Mouse (Mus musculus) limb, embryonic 10.5 days (tissue): ENCODE measurements at regions not wholly inside any gene's neighbourhood (a gene's known extent, or its start where the extent isn't known, plus 50 kb on each side); places are given as distances from the start of the nearest gene placed in this dataset.

Experiments
- DNase-seq: peaks from one replicate; pipeline ENCODE4 v3.0.0-alpha.2; 2017; ENCODE audit warnings: low spot score
- H3K27ac ChIP-seq: fragments of 300-500 bp; sonication (generic); 2 replicates; pipeline ENCODE4 v1.5.1; 2016; ENCODE audit warnings: mild to moderate bottlenecking
- H3K27me3 ChIP-seq: fragments of 300-500 bp; sonication (generic); 2 replicates; pipeline ENCODE4 v1.6.1; 2016; ENCODE audit warnings: low read depth, mild to moderate bottlenecking; ENCODE audit not compliant: poor library complexity, severe bottlenecking
- H3K36me3 ChIP-seq: fragments of 300-500 bp; sonication (generic); 2 replicates; pipeline ENCODE4 v1.6.1; 2016; ENCODE audit warnings: mild to moderate bottlenecking, moderate library complexity
- H3K4me1 ChIP-seq: fragments of 300-500 bp; sonication (generic); 2 replicates; pipeline ENCODE4 v1.6.1; 2016
- H3K4me3 ChIP-seq: fragments of 300-500 bp; sonication (generic); 2 replicates; pipeline ENCODE4 v1.5.1; 2016; ENCODE audit warnings: mild to moderate bottlenecking, moderate library complexity
- H3K9me3 ChIP-seq: fragments of 300-500 bp; sonication (generic); replicated peaks from 2 replicates; pipeline ENCODE4 v1.6.1; 2016; ENCODE audit warnings: mild to moderate bottlenecking
- WGBS: fragments of 180-500 bp; shearing (Covaris S2); methylation state at CpG from one replicate; pipeline ENCODE4 v1.1.7; 2016; 5-methylcytosine and 5-hydroxymethylcytosine counted together

GRCm38 (mm10) chr8:26677584-26678138 is 299.5 kb upstream of the Zfp703 start:
- peak; percentile 62 for DNase-seq
- H3K9me3 ChIP-seq: no peaks in the 10 kb centered on the region
- H3K36me3 ChIP-seq: no peaks in the 10 kb centered on the region
- H3K27me3 ChIP-seq: peaks cover 54% of the 10 kb centered on the region
- H3K4me3 ChIP-seq: peak overlapping the region; percentile 18; the same call in 1 of the 2 replicates
- 26% methylated on average over 18 of the region's 18 CpGs for WGBS
- peak overlapping the region; percentile 43; the same call in 1 of the 2 replicates for H3K27ac ChIP-seq
- H3K4me1 ChIP-seq: peaks cover 64% of the 10 kb centered on the region

- no peak overlapping the region; the same call in 1 of the 2 replicates for H3K27ac ChIP-seq
- H3K4me3 ChIP-seq: no peak overlapping the region
- H3K36me3 ChIP-seq: no peaks in the 10 kb centered on the region
- H3K4me1 ChIP-seq: peaks cover 37% of the 10 kb centered on the region
- peaks cover 76% of the 10 kb centered on the region for H3K27me3 ChIP-seq
- WGBS: 71% methylated on average over 11 of the region's 11 CpGs
- no peaks in the 10 kb centered on the region for H3K9me3 ChIP-seq
- DNase-seq: no peak
Measured at GRCm38 (mm10) chr8:26680891-26681381, 296.2 kb upstream of the Zfp703 start.

GRCm38 (mm10) chr8:26687146-26687545 is 290.0 kb upstream of the Zfp703 start:
- H3K36me3 ChIP-seq: no peaks in the 10 kb centered on the region
- H3K9me3 ChIP-seq: no peaks in the 10 kb centered on the region
- H3K27ac ChIP-seq: no peak overlapping the region
- no peak for DNase-seq
- peaks cover 41% of the 10 kb centered on the region for H3K4me1 ChIP-seq
- H3K4me3 ChIP-seq: no peak overlapping the region
- peaks cover 65% of the 10 kb centered on the region for H3K27me3 ChIP-seq

GRCm38 (mm10) chr8:26688035-26688434 is 289.1 kb upstream of the Zfp703 start:
- H3K27me3 ChIP-seq: peaks cover 62% of the 10 kb centered on the region
- H3K4me3 ChIP-seq: no peak overlapping the region
- DNase-seq: no peak
- WGBS: 82% methylated on average over 4 of the region's 4 CpGs
- H3K27ac ChIP-seq: no peak overlapping the region
- H3K9me3 ChIP-seq: no peaks in the 10 kb centered on the region
- no peaks in the 10 kb centered on the region for H3K36me3 ChIP-seq
- H3K4me1 ChIP-seq: peaks cover 41% of the 10 kb centered on the region

- Histone ChIP-seq H3K27ac (no peak overlapping the region), H3K4me1 (peaks cover 41% of the 10 kb centered on the region), H3K27me3 (peaks cover 62% of the 10 kb centered on the region), H3K36me3 (no peaks in the 10 kb centered on the region), H3K9me3 (no peaks in the 10 kb centered on the region), H3K4me3 (no peak overlapping the region)
- no peak for DNase-seq
- WGBS: 76% methylated on average over 5 of the region's 5 CpGs
Measured at GRCm38 (mm10) chr8:26688745-26689478, 288.2 kb upstream of the Zfp703 start.

GRCm38 (mm10) chr8:26689479-26690177 is 287.5 kb upstream of the Zfp703 start:
- Histone ChIP-seq H3K9me3 (no peaks in the 10 kb centered on the region), H3K27me3 (peaks cover 60% of the 10 kb centered on the region), H3K27ac (no peak overlapping the region), H3K4me1 (peaks cover 41% of the 10 kb centered on the region), H3K4me3 (no peak overlapping the region), H3K36me3 (no peaks in the 10 kb centered on the region)
- 31% methylated on average over 10 of the region's 10 CpGs for whole genome bisulfite sequencing
- no peak for DNase-seq

GRCm38 (mm10) chr8:26690178-26690735 is 286.9 kb upstream of the Zfp703 start:
- Histone ChIP-seq H3K36me3 (no peaks in the 10 kb centered on the region), H3K4me1 (peaks cover 41% of the 10 kb centered on the region), H3K4me3 (no peak overlapping the region), H3K27ac (no peak overlapping the region), H3K27me3 (peaks cover 59% of the 10 kb centered on the region), H3K9me3 (no peaks in the 10 kb centered on the region)
- 66% methylated on average over 6 of the region's 6 CpGs for WGBS
- DNase-seq: no peak

- Histone ChIP-seq H3K4me3 (no peak overlapping the region), H3K27me3 (peaks cover 58% of the 10 kb centered on the region), H3K27ac (no peak overlapping the region), H3K36me3 (no peaks in the 10 kb centered on the region), H3K9me3 (no peaks in the 10 kb centered on the region; the same call in 1 of the 2 replicates), H3K4me1 (no peaks in the 10 kb centered on the region)
- no peak for DNase-seq
- WGBS: 92% methylated on average over 1 of the region's 4 CpGs
Measured at GRCm38 (mm10) chr8:26697579-26698084, 279.5 kb upstream of the Zfp703 start.

GRCm38 (mm10) chr8:26698580-26698979 is 278.5 kb upstream of the Zfp703 start:
- WGBS: 62% methylated on average over 7 of the region's 7 CpGs
- no peaks in the 10 kb centered on the region for H3K4me1 ChIP-seq
- no peak for DNase-seq
- H3K27me3 ChIP-seq: peaks cover 59% of the 10 kb centered on the region
- no peaks in the 10 kb centered on the region for H3K36me3 ChIP-seq
- no peaks in the 10 kb centered on the region; the same call in 1 of the 2 replicates for H3K9me3 ChIP-seq
- H3K27ac ChIP-seq: no peak overlapping the region
- H3K4me3 ChIP-seq: no peak overlapping the region

- Histone ChIP-seq H3K36me3 (no peaks in the 10 kb centered on the region), H3K4me3 (no peak overlapping the region), H3K27me3 (peaks cover 47% of the 10 kb centered on the region), H3K27ac (no peak overlapping the region), H3K9me3 (no peaks in the 10 kb centered on the region), H3K4me1 (peaks cover 18% of the 10 kb centered on the region)
- DNase-seq: no peak
- 59% methylated on average over 9 of the region's 9 CpGs for WGBS
Measured at GRCm38 (mm10) chr8:26706048-26706767, 270.9 kb upstream of the Zfp703 start.

GRCm38 (mm10) chr8:26706768-26707156 is 270.4 kb upstream of the Zfp703 start:
- 94% methylated on average over 7 of the region's 7 CpGs for WGBS
- no peaks in the 10 kb centered on the region for H3K36me3 ChIP-seq
- no peak overlapping the region for H3K27ac ChIP-seq

GRCm38 (mm10) chr8:26713836-26714235 is 263.3 kb upstream of the Zfp703 start:
- Histone ChIP-seq H3K27ac (no peak overlapping the region), H3K4me3 (no peak overlapping the region), H3K27me3 (peaks cover 68% of the 10 kb centered on the region), H3K9me3 (no peaks in the 10 kb centered on the region), H3K36me3 (no peaks in the 10 kb centered on the region), H3K4me1 (peaks cover 24% of the 10 kb centered on the region)
- 85% methylated on average over 8 of the region's 8 CpGs for WGBS
- no peak for DNase-seq

More at GRCm38 (mm10) chr8:26706768-26707156, 270.4 kb upstream of the Zfp703 start:
- H3K27me3 ChIP-seq: peaks cover 52% of the 10 kb centered on the region
- H3K9me3 ChIP-seq: no peaks in the 10 kb centered on the region
- H3K4me3 ChIP-seq: no peak overlapping the region
- H3K4me1 ChIP-seq: peaks cover 18% of the 10 kb centered on the region
- DNase-seq: no peak
